24 mouse cellular contexts compared by ENCODE assay signal in genomic region chr6:99285026-99285425, GRCm38 (mm10).
DNase-seq lines count a peak whose midpoint lies in the region; ATAC-seq and TF ChIP-seq lines count a peak whose summit lies in the region.
"Had no signal": no experiment of that assay in that cellular context is flagged by ENCODE, and none has a peak within 500 bp of the region (broad histone marks: within the 10 kb centered on the region; RNA-seq: fewer than 3 reads in every experiment).

No protein-coding gene starts in this region.

- no peak overlapping the region for H3K4me2 ChIP-seq in intestine, postnatal 0 days (replicated peaks; ENCODE audit: low read depth)
- H3K4me2 ChIP-seq: embryonic facial prominence, embryonic 13.5 days; forebrain, embryonic 13.5 days; heart, embryonic 15.5 days; hindbrain, embryonic 13.5 days had no signal

- H3K4me1 ChIP-seq in intestine, postnatal 0 days (replicated peaks; ENCODE audit: control insufficient read depth, insufficient read depth, low read length) = no peaks in the 10 kb centered on the region
- H3K4me1 ChIP-seq: heart, embryonic 15.5 days; limb, embryonic 10.5 days; megakaryocyte, embryonic 14.5 days had no signal

- no peak overlapping the region for H3K27ac ChIP-seq in intestine, postnatal 0 days (ENCODE audit: low read depth, low read length)
- H3K27ac ChIP-seq: embryonic facial prominence, embryonic 13.5 days; forebrain, embryonic 13.5 days; heart, embryonic 15.5 days; hindbrain, embryonic 13.5 days; limb, embryonic 10.5 days had no signal

- ATAC-seq in CD4-positive, CD25-positive, alpha-beta regulatory T cell, adult 4 months = peak; percentile 41
- peak; percentile 33; the same call in 1 of the 2 replicates for ATAC-seq in common myeloid progenitor, adult 5-6 weeks (replicated peaks; ENCODE audit: low read depth, poor library complexity, severe bottlenecking)
- peak; percentile 63; the same call in 1 of the 2 replicates for ATAC-seq in intestine, postnatal 0 days
- ATAC-seq: forebrain, embryonic 13.5 days had no signal

- H3K9ac ChIP-seq in intestine, postnatal 0 days (ENCODE audit: low read depth, low read length) = no peak overlapping the region
- H3K9ac ChIP-seq: embryonic facial prominence, embryonic 13.5 days; forebrain, embryonic 13.5 days; heart, embryonic 15.5 days; hindbrain, embryonic 13.5 days had no signal

- H3K9me3 ChIP-seq in intestine, postnatal 0 days (ENCODE audit: control insufficient read depth) = no peaks in the 10 kb centered on the region
- H3K9me3 ChIP-seq: embryonic facial prominence, embryonic 13.5 days; forebrain, embryonic 13.5 days; heart, embryonic 15.5 days; hindbrain, embryonic 13.5 days; limb, embryonic 10.5 days had no signal

- no peak for TF ChIP-seq CTCF in intestine, postnatal 0 days (IDR thresholded peaks at IDR 0.05; ENCODE audit: low read depth)

- intact Hi-C loops in left cerebral cortex, postnatal 10 days (cut with DNase I) = no loop called here

- H3K27me3 ChIP-seq in intestine, postnatal 0 days (replicated peaks; ENCODE audit: control insufficient read depth, insufficient read depth, low read length) = no peaks in the 10 kb centered on the region
- no peaks in the 10 kb centered on the region for H3K27me3 ChIP-seq in splenic B cell, adult 2 months (ENCODE audit: control insufficient read depth, insufficient read depth, low read length, poor library complexity, severe bottlenecking)
- H3K27me3 ChIP-seq: forebrain, embryonic 13.5 days; heart, embryonic 15.5 days; megakaryocyte, embryonic 14.5 days had no signal

- H3K36me3 ChIP-seq in intestine, postnatal 0 days (ENCODE audit: control insufficient read depth, insufficient read depth) = no peaks in the 10 kb centered on the region
- H3K36me3 ChIP-seq in splenic B cell, adult 2 months (ENCODE audit: control insufficient read depth, insufficient read depth, low read length, poor library complexity, severe bottlenecking) = peaks cover 1% of the 10 kb centered on the region; the same call in 1 of the 2 replicates
- H3K36me3 ChIP-seq: embryonic facial prominence, embryonic 13.5 days; heart, embryonic 15.5 days; hindbrain, embryonic 13.5 days; limb, embryonic 10.5 days had no signal

- 48% methylated on average over 3 of the region's 3 CpGs for WGBS in intestine, postnatal 0 days

- H3K4me3 ChIP-seq in intestine, postnatal 0 days (ENCODE audit: low read depth, low read length) = no peak overlapping the region
- H3K4me3 ChIP-seq: embryonic facial prominence, embryonic 13.5 days; erythroblast, embryonic 14.5 days; forebrain, embryonic 13.5 days; heart, embryonic 15.5 days; hindbrain, embryonic 13.5 days; limb, embryonic 10.5 days; megakaryocyte, embryonic 14.5 days; myocyte had no signal

- DNase-seq in splenic B cell, adult 2 months (ENCODE audit: low read depth, low spot score) = peak; percentile 39
- DNase-seq in right cerebral cortex, postnatal 25 days = no peak
- no peak for DNase-seq in kidney, adult 18-20 months
- no peak for DNase-seq in left cerebral cortex, postnatal 10 days (ENCODE audit: extremely low spot score in 1 of 2, low spot score in 2 of 2)
- no peak for DNase-seq in lung, postnatal 10 days
- DNase-seq: adrenal gland, postnatal 36 days; cerebellum, adult 9-11 months; heart, postnatal 36 days; layer of hippocampus, adult 9-11 months; liver; midbrain, embryonic 14.5 days; spleen, adult 18-20 months; thymus, adult 2 months had no signal
